Mouse (Mus musculus): ENCODE data around the gene Map1b.
A peak's percentile ranks its signal among the peaks of the same experiment; 100 is the strongest.

Gene Map1b

GRCm38 (mm10) chr13:99398149-99398701 lies 118.1 kb downstream of the Map1b start:
- peak; percentile 81 for DNase-seq

DNA sequence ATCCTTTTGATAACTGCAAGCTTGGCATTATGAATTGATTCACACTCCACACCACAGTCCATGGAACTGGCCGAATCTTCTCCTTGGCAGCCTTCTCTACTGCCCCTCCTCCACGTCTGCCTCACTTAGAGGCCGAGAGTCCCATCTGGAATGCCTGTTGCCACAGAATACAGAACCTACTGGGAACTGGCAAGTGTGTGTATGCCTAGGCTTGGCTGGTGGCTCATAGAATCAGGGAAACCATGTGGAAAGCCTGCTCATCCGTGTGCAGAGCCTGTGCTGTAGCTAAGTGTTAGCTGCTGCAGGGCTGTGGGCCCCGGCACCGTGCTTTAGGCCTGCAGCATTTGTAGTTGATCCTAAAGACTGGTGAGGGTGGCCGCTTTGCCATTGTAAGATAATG lies 119.1 kb downstream of the Map1b start:
- DNase-seq: no peak

GRCm38 (mm10) chr13:99395531-99395930 lies 120.8 kb downstream of the Map1b start:
- no peak for DNase-seq

GRCm38 (mm10) chr13:99394694-99395093 lies 121.6 kb downstream of the Map1b start:
- no peak for DNase-seq

DNA sequence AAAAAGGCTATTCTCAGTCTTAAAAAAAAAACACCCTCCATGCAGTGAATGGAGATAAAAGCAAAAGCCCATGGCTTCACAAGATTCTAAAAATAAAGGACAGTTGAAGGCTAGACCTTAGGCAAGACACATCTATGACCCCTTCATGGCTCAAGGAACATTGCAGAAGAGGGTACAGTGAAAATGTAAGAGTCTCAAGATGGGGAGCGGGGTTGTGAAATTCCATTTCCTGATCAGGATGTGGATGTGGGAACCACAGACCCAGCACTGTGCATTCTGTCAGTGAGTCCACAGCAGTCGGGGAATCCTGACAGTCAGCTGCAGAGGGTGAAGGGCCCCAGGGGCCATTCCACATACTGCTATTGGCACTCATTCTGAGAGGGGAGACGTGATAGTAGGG lies 123.2 kb downstream of the Map1b start:
- no peak for DNase-seq

DNA sequence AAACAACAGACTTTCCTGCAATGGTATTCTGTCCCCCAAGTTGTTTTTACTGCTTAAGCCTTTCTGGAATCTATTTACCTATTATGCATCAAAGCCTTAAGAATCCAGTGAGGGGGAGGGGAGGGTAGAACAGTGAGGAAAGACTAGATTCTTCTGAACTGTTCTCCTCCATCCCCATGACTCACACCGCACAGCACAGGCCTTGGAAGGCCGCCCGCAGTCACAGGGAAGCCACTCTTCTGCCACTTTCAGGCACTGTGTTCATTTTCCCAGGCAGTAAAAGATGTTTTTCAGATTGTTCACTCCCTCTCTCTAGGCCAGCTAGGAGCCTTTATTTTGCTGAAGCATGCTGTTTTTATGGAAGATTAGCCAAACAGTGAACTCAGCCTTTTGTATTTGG lies 124.9 kb downstream of the Map1b start:
- DNase-seq: peak; percentile 44

GRCm38 (mm10) chr13:99387901-99388811 lies 128.2 kb downstream of the Map1b start:
- DNase-seq: no peak

DNA sequence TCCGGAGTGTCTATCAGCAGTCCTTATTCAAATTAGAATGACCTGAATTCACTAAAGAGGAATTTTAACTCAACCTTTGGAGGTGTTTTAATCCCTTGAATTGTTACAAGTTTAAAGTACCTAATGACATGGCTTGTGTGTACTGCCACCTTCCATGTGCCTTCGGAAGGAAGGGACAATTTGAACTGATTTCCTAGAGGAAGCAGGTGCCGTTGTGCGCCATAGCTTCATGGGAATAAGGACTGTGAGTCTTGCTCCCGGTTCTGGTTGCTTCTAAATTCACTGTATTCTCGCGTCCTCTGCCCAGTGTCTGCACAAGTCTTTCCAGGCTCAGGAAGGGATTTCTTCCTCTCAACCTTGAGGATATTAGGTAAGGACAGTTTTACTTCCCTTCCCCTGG lies 130.0 kb downstream of the Map1b start:
- no peak for DNase-seq

- no peak for DNase-seq
Measured at GRCm38 (mm10) chr13:99385911-99386310, 130.4 kb downstream of the Map1b start.

DNA sequence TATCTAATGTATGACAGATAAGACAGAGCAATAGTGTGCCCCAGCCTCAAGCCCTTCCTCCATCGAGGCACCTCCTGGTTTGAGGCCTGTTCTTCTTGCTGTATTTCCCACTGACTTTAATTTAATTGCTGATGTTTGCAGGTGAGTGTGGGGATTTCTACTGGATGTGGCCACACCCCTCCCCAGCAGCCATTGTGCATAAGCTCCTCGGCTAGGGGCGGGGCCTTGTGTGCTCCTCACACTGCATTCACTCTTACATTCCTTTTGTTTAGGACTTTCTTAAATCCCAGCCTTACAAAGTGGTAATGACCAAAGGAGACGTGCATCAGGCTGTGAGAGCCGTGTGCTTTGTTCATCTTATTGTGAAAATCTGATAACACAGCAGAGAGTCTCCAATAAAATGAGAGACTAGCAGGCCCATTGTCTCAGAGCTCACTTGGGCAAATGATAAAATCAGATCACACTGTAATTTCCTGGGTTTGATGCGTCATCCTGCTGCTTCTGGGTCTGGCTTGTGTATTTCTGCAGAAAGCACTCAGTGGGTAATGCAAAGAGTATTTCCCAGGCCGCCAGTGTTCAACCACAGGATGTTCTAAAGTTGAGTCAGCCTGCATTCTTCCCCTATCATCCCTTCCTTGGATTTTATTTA lies 131.7 kb downstream of the Map1b start:
- no peak for DNase-seq

DNA sequence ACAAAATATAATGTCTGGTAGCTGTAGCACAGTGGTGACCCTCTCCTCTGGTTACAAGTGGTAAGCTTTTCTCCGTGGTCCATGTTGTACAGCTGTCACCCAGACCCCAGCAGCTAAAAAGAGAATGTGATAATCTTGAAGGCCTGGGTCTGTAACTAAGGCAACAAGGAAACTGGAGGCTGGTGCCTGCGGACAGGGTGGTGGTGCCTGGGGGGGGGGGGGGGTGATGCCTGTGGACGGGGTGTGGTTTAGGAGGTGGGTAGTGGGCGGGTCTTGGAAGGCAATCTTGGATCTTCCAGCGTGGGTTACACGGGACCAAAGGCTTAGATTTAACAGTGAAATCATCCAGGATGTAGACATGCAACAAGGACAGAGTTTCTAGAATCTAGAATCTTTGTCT lies 134.0 kb downstream of the Map1b start:
- no peak for DNase-seq

DNA sequence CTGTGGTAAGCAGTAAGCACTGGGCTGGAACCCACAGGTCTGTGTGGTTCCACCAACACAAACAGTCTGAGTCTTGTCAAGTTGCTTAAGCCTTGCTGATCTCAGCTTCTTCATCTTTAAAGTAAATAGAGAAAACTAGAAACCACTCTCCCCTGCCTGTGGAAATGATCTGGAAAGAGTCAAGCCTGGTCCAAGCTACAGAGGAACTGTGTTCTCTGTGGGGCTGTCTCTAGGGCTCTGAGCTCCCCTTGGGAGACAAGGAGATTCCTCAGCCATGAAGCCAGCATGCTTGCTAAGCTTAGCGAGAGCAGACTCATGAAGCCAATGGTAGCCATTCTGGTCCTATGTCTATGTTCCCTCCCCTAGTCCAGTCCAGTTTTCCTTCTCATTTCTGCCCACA lies 138.1 kb downstream of the Map1b start:
- no peak for DNase-seq

GRCm38 (mm10) chr13:99377055-99377454 lies 139.3 kb downstream of the Map1b start:
- DNase-seq: no peak

- peak; percentile 88 for DNase-seq
Measured at GRCm38 (mm10) chr13:99375550-99375949, 140.8 kb downstream of the Map1b start.

GRCm38 (mm10) chr13:99374191-99374590 lies 142.1 kb downstream of the Map1b start:
- no peak for DNase-seq

- no peak for DNase-seq
Measured at GRCm38 (mm10) chr13:99373684-99374083, 142.7 kb downstream of the Map1b start.
